Mouse (Mus musculus) hindbrain, embryonic 14.5 days (tissue): ENCODE measurements at regions not wholly inside any gene's neighbourhood (a gene's known extent, or its start where the extent isn't known, plus 50 kb on each side); places are given as distances from the start of the nearest gene placed in this dataset.
A peak's percentile ranks its signal among the peaks of the same experiment; 100 is the strongest.

Source experiments
- ATAC-seq: fragments of 200-750 bp; cut with Nextera tagmentation; 2 replicates; pipeline ENCODE4 v1.8.0; 2017; ENCODE audit warnings: moderate number of reproducible peaks, mild to moderate bottlenecking, moderate TSS enrichment, moderate library complexity; ENCODE audit not compliant: low FRiP score
- DNase-seq: peaks from one replicate; pipeline ENCODE4 v3.0.0-alpha.2; 2015; ENCODE audit warnings: low spot score
- H3K27ac ChIP-seq: fragments of 300-500 bp; sonication (generic); 2 replicates; pipeline ENCODE4 v1.5.1; 2014; ENCODE audit warnings: mild to moderate bottlenecking, moderate library complexity
- H3K27me3 ChIP-seq: fragments of 300-500 bp; sonication (generic); 2 replicates; pipeline ENCODE4 v1.6.1; 2014; ENCODE audit warnings: mild to moderate bottlenecking, low read length, mixed read lengths; ENCODE audit not compliant: control insufficient read depth, insufficient read depth
- H3K36me3 ChIP-seq: fragments of 300-500 bp; sonication (generic); replicated peaks from 2 replicates; pipeline ENCODE4 v1.6.1; 2014; ENCODE audit not compliant: control insufficient read depth, insufficient read depth
- H3K4me1 ChIP-seq: fragments of 300-500 bp; sonication (generic); replicated peaks from 2 replicates; pipeline ENCODE4 v1.6.1; 2014; ENCODE audit warnings: antibody characterized with exemption, low read length, mixed read lengths; ENCODE audit not compliant: control insufficient read depth, insufficient read depth
- H3K4me2 ChIP-seq: fragments of 300-500 bp; sonication (generic); replicated peaks from 2 replicates; pipeline ENCODE4 v1.6.1; 2014; ENCODE audit warnings: mild to moderate bottlenecking, moderate library complexity
- H3K4me3 ChIP-seq: fragments of 300-500 bp; sonication (generic); replicated peaks from 2 replicates; pipeline ENCODE4 v1.5.1; 2014; ENCODE audit warnings: mild to moderate bottlenecking, low read length
- H3K9ac ChIP-seq: fragments of 300-500 bp; sonication (generic); 2 replicates; pipeline ENCODE4 v1.6.1; 2014
- H3K9me3 ChIP-seq: fragments of 300-500 bp; sonication (generic); 2 replicates; pipeline ENCODE4 v1.6.1; 2016; ENCODE audit warnings: low read length; ENCODE audit not compliant: control insufficient read depth
- WGBS: fragments of 180-500 bp; shearing (Covaris S2); extraction: QIAGEN DNeasy Blood & Tissue Kit; methylation state at CpG from one replicate; pipeline ENCODE4 v1.1.7; 2014; 5-methylcytosine and 5-hydroxymethylcytosine counted together

DNA sequence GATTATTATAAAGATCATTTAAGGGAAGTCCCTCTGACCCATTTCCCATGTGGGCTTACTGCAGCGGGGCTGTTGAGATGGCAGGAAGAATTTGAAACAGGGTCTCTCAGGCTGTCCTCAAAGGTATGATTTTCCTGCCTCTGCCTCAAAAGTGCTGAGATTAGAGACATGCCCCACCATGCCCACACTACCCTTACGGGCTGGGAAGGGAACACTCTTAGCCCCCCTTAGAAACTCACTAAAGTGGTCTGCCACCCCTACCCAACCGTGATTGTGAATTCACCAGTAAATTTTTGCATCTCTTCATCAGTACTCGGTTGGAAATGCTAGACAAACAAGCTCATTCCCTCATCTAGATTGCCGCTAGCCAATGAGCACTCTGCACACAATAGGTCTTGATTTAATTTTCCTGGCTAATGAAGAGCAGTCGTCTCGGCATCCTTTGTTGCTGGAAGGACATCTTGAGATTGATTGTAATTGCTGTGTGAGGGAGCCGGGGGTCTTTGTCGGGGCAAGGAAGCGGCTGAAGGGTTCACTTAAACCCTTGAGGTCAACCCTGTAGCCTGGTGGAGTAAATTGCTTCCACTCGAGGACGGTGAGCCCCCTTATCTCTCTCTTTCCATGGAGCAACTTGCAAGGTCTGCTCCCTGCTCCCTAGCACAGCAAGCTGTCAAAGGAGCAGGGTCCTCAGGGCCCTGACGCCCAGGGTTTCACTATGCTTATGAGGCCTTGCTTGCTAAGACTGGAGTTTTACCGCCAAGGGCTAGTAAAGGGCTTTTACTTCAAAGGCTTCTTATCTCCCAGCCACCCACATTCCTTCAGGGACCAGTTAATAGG is 51.7 kb upstream of the Tiam2 start:
- H3K4me3 ChIP-seq, result no peak overlapping the region
- no peak overlapping the region for H3K9ac ChIP-seq
- WGBS, result 10% methylated on average over 14 of the region's 14 CpGs
- H3K4me2 ChIP-seq, result no peak overlapping the region
- H3K9me3 ChIP-seq, result no peaks in the 10 kb centered on the region
- no peaks in the 10 kb centered on the region for H3K27me3 ChIP-seq
- no peaks in the 10 kb centered on the region for H3K36me3 ChIP-seq
- 0 out of 2 replicates have a peak, but pooled peaks cover 5% of the 10 kb centered on the region for H3K4me1 ChIP-seq
- H3K27ac ChIP-seq, result no peak overlapping the region
- DNase-seq (no peak), ATAC-seq (peak; percentile 53; the same call in 1 of the 2 replicates)
